Mouse (Mus musculus) stomach, embryonic 14.5 days (tissue): ENCODE measurements around the gene Smim14. TPM values are rescaled to one million over a fixed set of nuclear protein-coding genes. Genes with fewer than 3 reads are reported as not detected.
A peak's percentile ranks its signal among the peaks of the same experiment; 100 is the strongest.
"Not testable (repeated sequence)": the region's sequence is repeated elsewhere in the genome, so short reads cannot be mapped to it uniquely, and the experiment has no call there.

ENCODE experiments used
- ATAC-seq: fragments of 200-750 bp; cut with Nextera tagmentation; 2 replicates; pipeline ENCODE4 v1.8.0; 2017; ENCODE audit warnings: low read depth, moderate TSS enrichment; ENCODE audit not compliant: insufficient number of reproducible peaks, insufficient read depth, low FRiP score
- H3K27ac ChIP-seq: fragments of 300-500 bp; sonication (generic); 2 replicates; pipeline ENCODE4 v1.5.1; 2014; ENCODE audit warnings: mild to moderate bottlenecking, low read length, moderate library complexity, mixed read lengths
- H3K27me3 ChIP-seq: fragments of 300-500 bp; sonication (generic); 2 replicates; pipeline ENCODE4 v1.6.1; 2014; ENCODE audit warnings: low read length, control low read depth, mixed read lengths; ENCODE audit not compliant: control insufficient read depth, insufficient read depth
- H3K36me3 ChIP-seq: fragments of 300-500 bp; sonication (generic); 2 replicates; pipeline ENCODE4 v1.6.1; 2014; ENCODE audit warnings: mild to moderate bottlenecking, control low read depth, low read length, moderate library complexity, mixed read lengths; ENCODE audit not compliant: control insufficient read depth, insufficient read depth
- H3K4me1 ChIP-seq: fragments of 300-500 bp; sonication (generic); 2 replicates; pipeline ENCODE4 v1.6.1; 2014; ENCODE audit warnings: low read length, control low read depth, mixed read lengths; ENCODE audit not compliant: control insufficient read depth, insufficient read depth
- H3K4me2 ChIP-seq: fragments of 300-500 bp; sonication (generic); replicated peaks from 2 replicates; pipeline ENCODE4 v1.6.1; 2014; ENCODE audit warnings: low read depth, low read length, control low read depth
- H3K4me3 ChIP-seq: fragments of 300-500 bp; sonication (generic); 2 replicates; pipeline ENCODE4 v1.5.1; 2014; ENCODE audit warnings: low read depth, low read length, control low read depth
- H3K9ac ChIP-seq: fragments of 300-500 bp; sonication (generic); replicated peaks from 2 replicates; pipeline ENCODE4 v1.6.1; 2014; ENCODE audit warnings: low read depth, mild to moderate bottlenecking, control low read depth, low read length, moderate library complexity, mixed read lengths
- H3K9me3 ChIP-seq: fragments of 300-500 bp; sonication (generic); 2 replicates; pipeline ENCODE4 v1.6.1; 2016; ENCODE audit warnings: low read depth, low read length, control low read depth; ENCODE audit not compliant: control insufficient read depth
- WGBS: fragments of 180-500 bp; shearing (Covaris S2); extraction: QIAGEN DNeasy Blood & Tissue Kit; methylation state at CpG from one replicate; pipeline ENCODE4 v1.1.7; 2014; 5-methylcytosine and 5-hydroxymethylcytosine counted together
- polyA plus RNA-seq: library from polyadenylated mRNA; unstranded; fragments of >200 nt; fragmentation: Nextera tagmentation; extraction: Ambion mirVana; gene quantifications from 2 replicates; pipeline ENCODE4 v1.2.1, GENCODE M21; 2014

Smim14 gene
- polyA plus RNA-seq, 1 experiment from 2014 or later: 133 TPM

- Histone ChIP-seq H3K9ac (no peak overlapping the region), H3K4me1 (peaks cover 7% of the 10 kb centered on the region), H3K9me3 (no peaks in the 10 kb centered on the region), H3K27ac (no peak overlapping the region), H3K4me2 (no peak overlapping the region), H3K4me3 (no peak overlapping the region), H3K27me3 (no peaks in the 10 kb centered on the region), H3K36me3 (no peaks in the 10 kb centered on the region)
- WGBS: 85% methylated on average over 10 of the region's 10 CpGs
- no peak for ATAC-seq
These were observed 49.6 kb downstream of the Smim14 start for GRCm38 (mm10) chr5:65487381-65487780.

- Histone ChIP-seq H3K4me3 (no peak overlapping the region), H3K4me2 (no peak overlapping the region), H3K9me3 (no peaks in the 10 kb centered on the region), H3K36me3 (no peaks in the 10 kb centered on the region), H3K27me3 (no peaks in the 10 kb centered on the region), H3K27ac (no peak overlapping the region), H3K4me1 (peaks cover 3% of the 10 kb centered on the region), H3K9ac (no peak overlapping the region)
- ATAC-seq: no peak
- 70% methylated on average over 2 of the region's 2 CpGs for WGBS
These were observed 50.5 kb downstream of the Smim14 start for GRCm38 (mm10) chr5:65486514-65486913.

- Histone ChIP-seq H3K27ac (no peak overlapping the region), H3K36me3 (no peaks in the 10 kb centered on the region), H3K4me1 (no peaks in the 10 kb centered on the region; the same call in 1 of the 2 replicates), H3K4me2 (no peak overlapping the region), H3K9me3 (no peaks in the 10 kb centered on the region), H3K4me3 (no peak overlapping the region), H3K27me3 (no peaks in the 10 kb centered on the region), H3K9ac (no peak overlapping the region)
- 88% methylated on average over 4 of the region's 4 CpGs for WGBS
- no peak for ATAC-seq
These were observed 54.0 kb downstream of the Smim14 start for GRCm38 (mm10) chr5:65482996-65483395.

GRCm38 (mm10) chr5:65480511-65480910 is 56.5 kb downstream of the Smim14 start:
- Histone ChIP-seq H3K4me3 (no peak overlapping the region), H3K9me3 (no peaks in the 10 kb centered on the region), H3K9ac (no peak overlapping the region), H3K4me2 (no peak overlapping the region), H3K4me1 (no peaks in the 10 kb centered on the region), H3K27me3 (no peaks in the 10 kb centered on the region), H3K36me3 (no peaks in the 10 kb centered on the region), H3K27ac (peak overlapping the region; percentile 36; the same call in 1 of the 2 replicates)
- ATAC-seq: no peak
- 69% methylated on average over 4 of the region's 4 CpGs for WGBS

GRCm38 (mm10) chr5:65479681-65480445 is 57.1 kb downstream of the Smim14 start:
- Histone ChIP-seq H3K36me3 (no peaks in the 10 kb centered on the region), H3K4me1 (no peaks in the 10 kb centered on the region), H3K9me3 (no peaks in the 10 kb centered on the region), H3K27ac (peak overlapping the region; percentile 36; the same call in 1 of the 2 replicates), H3K9ac (no peak overlapping the region), H3K4me2 (no peak overlapping the region), H3K4me3 (no peak overlapping the region), H3K27me3 (no peaks in the 10 kb centered on the region)
- WGBS: 69% methylated on average over 9 of the region's 9 CpGs
- ATAC-seq: peak; percentile 80

GRCm38 (mm10) chr5:65478224-65478623 is 58.8 kb downstream of the Smim14 start:
- Histone ChIP-seq H3K27me3 (no peaks in the 10 kb centered on the region), H3K4me3 (no peak overlapping the region), H3K4me2 (no peak overlapping the region), H3K4me1 (no peaks in the 10 kb centered on the region), H3K27ac (no peak overlapping the region), H3K9ac (no peak overlapping the region), H3K9me3 (no peaks in the 10 kb centered on the region), H3K36me3 (no peaks in the 10 kb centered on the region)
- 65% methylated on average over 4 of the region's 4 CpGs for WGBS
- ATAC-seq: no peak

- H3K4me2 ChIP-seq, H3K4me3 ChIP-seq, H3K36me3 ChIP-seq, H3K9me3 ChIP-seq, H3K4me1 ChIP-seq, ATAC-seq, H3K27me3 ChIP-seq, H3K9ac ChIP-seq, H3K27ac ChIP-seq: not testable (repeated sequence)
- WGBS: 90% methylated on average over 3 of the region's 4 CpGs
These were observed 60.2 kb downstream of the Smim14 start for GRCm38 (mm10) chr5:65476739-65477138.

GRCm38 (mm10) chr5:65475806-65476205 is 61.2 kb downstream of the Smim14 start:
- no peak for ATAC-seq
- Histone ChIP-seq H3K36me3 (no peaks in the 10 kb centered on the region), H3K27me3 (no peaks in the 10 kb centered on the region), H3K4me3 (no peak overlapping the region), H3K27ac (no peak overlapping the region), H3K9ac (no peak overlapping the region), H3K9me3 (no peaks in the 10 kb centered on the region), H3K4me2 (no peak overlapping the region), H3K4me1 (no peaks in the 10 kb centered on the region; the same call in 1 of the 2 replicates)
- 90% methylated on average over 2 of the region's 2 CpGs for WGBS

GRCm38 (mm10) chr5:65469766-65470165 is 67.2 kb downstream of the Smim14 start:
- 84% methylated on average over 6 of the region's 6 CpGs for WGBS
- H3K4me1 ChIP-seq: no peaks in the 10 kb centered on the region; the same call in 1 of the 2 replicates
- H3K27me3 ChIP-seq: no peaks in the 10 kb centered on the region
- H3K4me2 ChIP-seq: no peak overlapping the region
- no peak for ATAC-seq
- H3K9me3 ChIP-seq: no peaks in the 10 kb centered on the region
- peaks cover 15% of the 10 kb centered on the region for H3K36me3 ChIP-seq
- H3K4me3 ChIP-seq: no peak overlapping the region
- no peak overlapping the region for H3K27ac ChIP-seq
- no peak overlapping the region for H3K9ac ChIP-seq
